In genomic region chr17:23570017-23570416, GRCm38 (mm10) we compare ENCODE assay signal across 8 mouse cellular contexts. TPM values are rescaled to one million over a fixed set of nuclear protein-coding genes. Genes with fewer than 3 reads are reported as not detected.
DNase-seq lines count a peak whose midpoint lies in the region; ATAC-seq and TF ChIP-seq lines count a peak whose summit lies in the region.

No protein-coding gene starts in this region.

- no peak overlapping the region for H3K4me3 ChIP-seq in midbrain, embryonic 14.5 days (replicated peaks; ENCODE audit: low read depth, low read length)
- H3K4me3 ChIP-seq in midbrain, embryonic 16.5 days (ENCODE audit: low read depth, low read length): no peak overlapping the region
- H3K4me3 ChIP-seq in cortical plate, adult 2 months (ENCODE audit: insufficient read depth, low read length): no peak overlapping the region

- peak; percentile 34; the same call in 1 of the 2 replicates for ATAC-seq in midbrain, embryonic 14.5 days (ENCODE audit: low FRiP score, low TSS enrichment)
- no peak for ATAC-seq in midbrain, embryonic 16.5 days

- H3K27me3 ChIP-seq in midbrain, embryonic 14.5 days (ENCODE audit: control insufficient read depth, insufficient read depth, low read length): no peaks in the 10 kb centered on the region
- no peaks in the 10 kb centered on the region for H3K27me3 ChIP-seq in midbrain, embryonic 16.5 days (ENCODE audit: control insufficient read depth, insufficient read depth, low read depth, low read length)

- no peak overlapping the region for H3K9ac ChIP-seq in midbrain, embryonic 14.5 days (replicated peaks; ENCODE audit: low read length)
- no peak overlapping the region for H3K9ac ChIP-seq in midbrain, embryonic 16.5 days (ENCODE audit: low read depth, low read length)

- peak; percentile 52 for DNase-seq in cerebellum, adult 9-10 months
- DNase-seq in cerebellum, adult 11 months: no peak
- peak; percentile 52 for DNase-seq in midbrain, embryonic 14.5 days
- DNase-seq in kidney, postnatal 14 days: peak; percentile 50
- peak; percentile 32 for DNase-seq in skeletal muscle tissue, adult 2 months (ENCODE audit: low read depth, low spot score)
- no peak for DNase-seq in yolk sac, embryonic 10.5 days (ENCODE audit: low spot score)

- peaks cover 20% of the 10 kb centered on the region for H3K36me3 ChIP-seq in midbrain, embryonic 14.5 days (ENCODE audit: control insufficient read depth, insufficient read depth, low read length)
- H3K36me3 ChIP-seq in midbrain, embryonic 16.5 days (ENCODE audit: control insufficient read depth, insufficient read depth, low read length): peaks cover 4% of the 10 kb centered on the region; the same call in 1 of the 2 replicates

- 47% methylated on average over 6 of the region's 6 CpGs for WGBS in midbrain, embryonic 14.5 days
- 45% methylated on average over 6 of the region's 6 CpGs for WGBS in midbrain, embryonic 16.5 days

- H3K27ac ChIP-seq in midbrain, embryonic 14.5 days (replicated peaks; ENCODE audit: low read depth, low read length): no peak overlapping the region
- H3K27ac ChIP-seq in midbrain, embryonic 16.5 days (ENCODE audit: low read length): no peak overlapping the region
- no peak overlapping the region for H3K27ac ChIP-seq in cortical plate, adult 2 months (ENCODE audit: insufficient read depth, low read length)

- H3K4me2 ChIP-seq in midbrain, embryonic 14.5 days (ENCODE audit: low read length): no peak overlapping the region
- no peak overlapping the region for H3K4me2 ChIP-seq in midbrain, embryonic 16.5 days (ENCODE audit: low read length)

- no peak for TF ChIP-seq POLR2A in cortical plate, adult 2 months (IDR thresholded peaks at IDR 0.05; ENCODE audit: extremely low read depth, insufficient read depth, low read length)

- H3K4me1 ChIP-seq in midbrain, embryonic 14.5 days (ENCODE audit: control insufficient read depth, insufficient read depth, low read length): peaks cover 1% of the 10 kb centered on the region
- H3K4me1 ChIP-seq in midbrain, embryonic 16.5 days (ENCODE audit: control insufficient read depth, insufficient read depth, low read length): peaks cover 3% of the 10 kb centered on the region
- no peaks in the 10 kb centered on the region for H3K4me1 ChIP-seq in cortical plate, adult 2 months (ENCODE audit: control insufficient read depth, insufficient read depth, low read length)

- TF ChIP-seq CTCF in cortical plate, adult 2 months (IDR thresholded peaks at IDR 0.05; ENCODE audit: extremely low read depth, insufficient read depth, low read length): peak; percentile 53

- no peaks in the 10 kb centered on the region for H3K9me3 ChIP-seq in midbrain, embryonic 14.5 days (ENCODE audit: control insufficient read depth, low read length)
- no peaks in the 10 kb centered on the region for H3K9me3 ChIP-seq in midbrain, embryonic 16.5 days (replicated peaks; ENCODE audit: control insufficient read depth, low read length, poor library complexity, severe bottlenecking)

RNA-seq across cellular contexts. Expression of gene Zfp213, which starts 6.0 kb away (rescaled TPM):
- polyA plus RNA-seq in midbrain, embryonic 14.5 days (2014; fragmentation: Nextera tagmentation; extraction: Ambion mirVana): 16.8 and 19.1 TPM in 2 replicates
- polyA plus RNA-seq in midbrain, embryonic 16.5 days (2015; fragmentation: Nextera tagmentation; extraction: Ambion mirVana): 16.0 and 17.9 TPM in 2 replicates
- polyA plus RNA-seq in cortical plate, adult 2 months (2012; rRNA removed): 7.9 and 8.7 TPM in 2 replicates

RNA-seq across cellular contexts. Expression of gene Zfp13, which starts 29.3 kb away (rescaled TPM):
- 24.8 and 31.4 TPM in 2 replicates for polyA plus RNA-seq in midbrain, embryonic 14.5 days (2014; fragmentation: Nextera tagmentation; extraction: Ambion mirVana)
- polyA plus RNA-seq in midbrain, embryonic 16.5 days (2015; fragmentation: Nextera tagmentation; extraction: Ambion mirVana): 28.4 and 29.4 TPM in 2 replicates
- 27.2 and 28.5 TPM in 2 replicates for polyA plus RNA-seq in cortical plate, adult 2 months (2012; rRNA removed)

RNA-seq across cellular contexts. Expression of gene Zscan10, which starts 30.6 kb away (rescaled TPM):
- not detected in 2 replicates for polyA plus RNA-seq in midbrain, embryonic 14.5 days (2014; fragmentation: Nextera tagmentation; extraction: Ambion mirVana)
- not detected in 2 replicates for polyA plus RNA-seq in midbrain, embryonic 16.5 days (2015; fragmentation: Nextera tagmentation; extraction: Ambion mirVana)
- polyA plus RNA-seq in cortical plate, adult 2 months (2012; rRNA removed): 0.13 TPM in 1 of 2 replicates, not detected in the other

Comparison
In these comparisons a context has a peak if more than half of its experiments do, and no peak if none do; other contexts are left out.
1. DNase-seq: peak in cerebellum, adult 9-10 months (single experiment), midbrain, embryonic 14.5 days (single experiment), kidney, postnatal 14 days (single experiment) and skeletal muscle tissue, adult 2 months (single experiment); none in cerebellum, adult 11 months (single experiment) and yolk sac, embryonic 10.5 days (single experiment).